Mouse (Mus musculus): ENCODE results near the gene Cfap77.

Cfap77 gene

DNA sequence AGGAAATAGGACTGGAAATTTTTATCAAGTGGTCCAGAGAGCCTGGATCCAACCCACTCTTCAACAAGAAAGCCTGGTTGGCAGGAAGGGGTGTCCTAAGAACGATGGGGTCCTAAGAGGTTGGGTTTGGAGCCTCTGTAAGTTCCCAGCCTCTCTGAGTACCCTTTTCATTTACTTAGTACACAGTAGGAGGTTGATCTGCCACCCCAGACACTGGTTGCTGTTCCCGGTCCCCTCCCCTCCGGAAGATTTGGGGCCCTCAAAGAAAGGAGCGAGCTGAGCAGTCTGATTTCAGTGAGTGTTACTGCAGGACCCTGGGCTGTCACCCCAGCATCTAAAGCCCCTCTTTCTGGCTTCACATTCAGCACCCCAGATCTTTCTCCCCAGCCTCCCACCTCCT is 135.9 kb downstream of the Cfap77 start:
- no peak for DNase-seq

DNA sequence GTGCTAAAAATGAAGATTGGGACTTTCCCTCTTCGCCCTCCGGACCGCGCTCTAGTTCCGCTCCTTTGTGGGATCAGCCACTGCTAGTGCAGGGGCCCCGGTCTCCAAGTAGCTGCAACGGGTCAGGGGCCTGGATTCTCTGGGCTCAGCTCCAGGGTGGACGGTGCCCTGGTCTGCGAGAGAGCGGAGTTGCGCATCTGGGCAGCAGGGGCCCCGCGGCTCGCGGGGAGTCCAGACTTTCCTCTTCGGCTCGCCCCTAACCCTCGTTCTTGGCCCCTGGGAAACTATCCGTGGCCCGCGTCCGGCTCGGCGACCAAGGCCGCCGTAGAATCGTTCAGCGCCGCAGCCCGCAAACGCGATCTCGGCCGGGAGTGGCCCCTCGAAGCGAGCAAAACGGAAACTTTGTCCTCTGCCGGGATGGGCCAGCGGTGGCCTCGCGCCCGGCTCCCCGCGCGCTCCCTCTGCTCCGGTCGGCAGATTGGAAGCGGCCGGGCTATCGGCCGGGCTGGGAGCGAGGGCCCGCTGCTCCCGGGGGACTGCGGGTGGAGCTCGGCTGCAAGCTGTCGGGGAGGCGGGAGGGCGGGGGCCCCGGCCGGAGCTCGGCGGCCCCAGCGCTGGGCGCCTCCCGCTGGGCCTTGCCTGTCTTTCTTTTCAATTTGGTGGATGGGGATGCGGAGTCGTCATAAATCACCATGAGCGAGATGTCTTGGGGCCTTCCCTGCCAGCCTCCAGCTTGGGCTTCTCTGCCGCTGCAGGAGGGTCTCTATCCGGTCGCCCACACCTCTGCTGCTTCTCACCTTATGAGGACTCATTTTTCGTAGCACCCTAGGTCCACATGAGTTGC is 137.1 kb downstream of the Cfap77 start:
- DNase-seq, result no peak

GRCm38 (mm10) chr2:28917156-28917517 is 137.7 kb downstream of the Cfap77 start:
- no peak for DNase-seq

GRCm38 (mm10) chr2:28916513-28916865 is 138.4 kb downstream of the Cfap77 start, which contains the start of gene Barhl1:
Gene Barhl1, minus strand, starts transcription at chr2:28916668.
- DNase-seq, result no peak

GRCm38 (mm10) chr2:28915768-28916512 is 138.9 kb downstream of the Cfap77 start:
- DNase-seq, result peak; percentile 82

DNA sequence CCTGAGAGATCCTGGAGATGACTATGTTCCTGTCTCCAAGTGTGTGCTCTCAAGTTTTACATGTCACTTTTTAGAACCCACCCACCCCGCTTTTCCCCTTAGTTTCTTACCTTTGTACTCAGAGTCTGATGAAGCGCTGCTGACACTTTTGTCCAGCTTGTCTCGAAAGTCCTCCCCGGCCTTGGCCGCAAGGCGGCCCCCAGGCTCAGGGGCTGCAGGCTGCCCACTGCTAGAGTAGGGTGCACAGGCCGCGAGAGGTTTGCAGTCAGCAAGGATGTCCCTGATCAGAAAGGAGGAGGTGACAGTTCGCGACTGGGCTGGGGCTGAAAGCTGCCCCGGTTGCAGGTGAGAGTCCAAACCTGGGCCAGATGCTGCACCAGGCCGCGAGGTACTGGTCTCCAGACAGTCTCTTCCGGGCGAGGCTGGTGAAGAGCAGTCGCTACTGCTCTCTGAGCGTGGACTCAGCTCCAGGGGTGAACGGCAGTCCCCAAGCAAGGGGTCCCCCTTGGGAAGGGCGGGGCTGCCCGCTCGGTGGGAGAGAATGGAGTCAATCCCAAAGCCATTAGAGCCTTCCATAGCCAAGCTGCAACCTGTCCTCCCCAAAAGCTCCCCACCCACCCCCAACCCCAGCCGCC is 139.6 kb downstream of the Cfap77 start:
- DNase-seq, result no peak

DNA sequence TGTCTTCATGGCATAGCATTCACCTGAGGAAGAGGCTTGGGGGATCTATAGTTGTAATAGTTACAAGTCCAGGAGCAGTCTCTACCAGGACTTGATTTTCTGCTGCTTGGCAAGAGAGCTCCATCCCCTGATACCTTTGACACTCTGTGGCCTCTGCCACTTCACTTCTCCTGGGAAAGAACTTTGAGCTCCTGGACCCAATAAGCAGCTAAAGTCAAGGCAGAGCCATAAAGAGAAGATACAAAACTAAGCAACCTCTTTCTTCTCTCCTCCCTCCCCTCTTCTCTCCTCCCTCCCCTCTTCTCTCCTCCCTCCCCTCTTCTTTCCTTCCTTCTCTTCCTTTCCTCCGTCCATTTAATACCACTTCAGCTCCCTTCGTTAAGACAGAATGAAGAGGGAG is 140.7 kb downstream of the Cfap77 start:
- DNase-seq, result no peak

GRCm38 (mm10) chr2:28912961-28913360 is 141.9 kb downstream of the Cfap77 start:
- DNase-seq, result no peak

DNA sequence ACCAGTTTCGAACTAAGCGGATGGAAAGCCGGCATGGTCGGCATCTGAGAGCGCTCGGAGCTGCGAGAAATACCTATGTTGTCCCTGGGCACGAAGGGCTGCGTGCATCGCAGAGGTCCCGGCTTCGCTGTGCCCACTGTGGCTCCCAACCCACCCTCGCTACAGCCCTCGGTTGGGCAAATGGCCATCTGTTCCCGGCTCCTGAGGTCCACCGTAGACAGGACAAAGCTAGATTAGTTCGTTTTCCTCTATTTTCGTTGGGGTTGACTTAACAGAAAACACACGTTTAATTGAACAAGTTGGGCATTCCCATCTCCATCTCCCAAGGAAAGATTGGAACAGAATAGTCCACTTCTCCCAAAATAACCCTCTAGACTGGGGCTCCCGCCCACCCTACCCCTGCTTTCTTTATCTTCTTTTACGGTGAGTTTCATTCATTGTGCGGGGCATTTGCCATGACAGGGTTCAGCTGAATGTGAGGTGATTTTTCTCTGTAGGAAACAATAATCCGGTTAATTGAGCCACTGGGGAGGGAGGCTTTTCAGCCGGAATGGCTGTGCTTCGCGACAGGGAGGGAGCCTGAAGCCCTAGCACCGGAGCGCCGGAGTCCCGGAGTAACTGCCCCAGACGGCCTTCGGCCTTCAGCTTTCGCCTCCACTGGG is 142.7 kb downstream of the Cfap77 start:
- no peak for DNase-seq

DNA sequence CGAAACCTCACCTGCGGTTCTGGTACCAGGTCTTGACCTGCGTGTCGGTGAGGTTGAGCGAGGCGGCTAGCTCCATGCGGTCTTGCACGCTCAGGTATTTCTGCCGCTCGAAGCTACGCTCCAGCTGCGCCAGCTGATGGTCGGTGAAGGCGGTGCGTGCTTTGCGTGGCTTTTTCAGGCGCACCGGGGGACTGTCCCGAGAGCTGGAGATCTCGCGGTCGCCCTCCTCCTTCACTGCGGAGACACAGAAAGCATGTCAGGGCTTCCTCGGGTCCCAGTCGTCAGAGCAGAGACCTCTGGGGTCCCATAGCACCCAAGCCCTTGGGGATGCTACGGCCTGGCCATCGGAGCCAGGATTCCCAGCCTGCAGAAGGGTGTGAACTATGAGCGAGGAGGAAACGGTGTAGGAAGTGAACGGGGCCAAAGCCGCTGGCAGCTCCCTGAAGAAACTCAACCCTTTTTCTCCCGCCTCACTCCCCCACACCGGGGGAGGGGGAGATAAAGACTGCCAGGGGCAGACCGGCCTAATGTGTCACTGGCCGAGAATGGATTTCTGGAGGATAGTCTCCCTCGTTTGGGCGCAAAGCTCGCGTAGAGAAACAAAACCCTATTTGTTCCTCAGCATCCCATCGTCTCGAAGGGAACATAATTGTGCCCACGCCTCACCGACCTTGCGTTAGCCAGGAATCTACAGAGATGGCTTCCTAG is 143.4 kb downstream of the Cfap77 start:
- DNase-seq, result no peak

DNA sequence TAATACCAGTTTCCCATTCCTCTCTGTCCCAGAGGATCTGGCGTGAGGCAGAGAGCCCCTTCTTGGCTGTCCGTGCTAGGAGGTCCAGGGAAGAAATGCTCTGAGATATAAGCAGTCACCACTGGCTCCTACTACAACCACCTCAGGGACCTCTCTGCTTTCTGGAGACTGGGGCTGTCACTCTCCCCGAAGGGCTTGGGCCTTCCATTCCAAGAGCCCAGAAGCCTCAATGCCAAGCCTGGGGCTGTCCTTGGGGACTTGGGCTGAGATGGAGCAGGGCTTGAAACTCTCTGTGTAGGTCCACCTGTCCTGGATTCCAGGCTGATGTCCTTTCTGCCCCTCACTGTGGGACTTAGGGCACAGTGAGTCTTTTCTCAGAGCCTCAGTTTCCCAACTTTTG is 144.0 kb downstream of the Cfap77 start:
- DNase-seq, result no peak

DNA sequence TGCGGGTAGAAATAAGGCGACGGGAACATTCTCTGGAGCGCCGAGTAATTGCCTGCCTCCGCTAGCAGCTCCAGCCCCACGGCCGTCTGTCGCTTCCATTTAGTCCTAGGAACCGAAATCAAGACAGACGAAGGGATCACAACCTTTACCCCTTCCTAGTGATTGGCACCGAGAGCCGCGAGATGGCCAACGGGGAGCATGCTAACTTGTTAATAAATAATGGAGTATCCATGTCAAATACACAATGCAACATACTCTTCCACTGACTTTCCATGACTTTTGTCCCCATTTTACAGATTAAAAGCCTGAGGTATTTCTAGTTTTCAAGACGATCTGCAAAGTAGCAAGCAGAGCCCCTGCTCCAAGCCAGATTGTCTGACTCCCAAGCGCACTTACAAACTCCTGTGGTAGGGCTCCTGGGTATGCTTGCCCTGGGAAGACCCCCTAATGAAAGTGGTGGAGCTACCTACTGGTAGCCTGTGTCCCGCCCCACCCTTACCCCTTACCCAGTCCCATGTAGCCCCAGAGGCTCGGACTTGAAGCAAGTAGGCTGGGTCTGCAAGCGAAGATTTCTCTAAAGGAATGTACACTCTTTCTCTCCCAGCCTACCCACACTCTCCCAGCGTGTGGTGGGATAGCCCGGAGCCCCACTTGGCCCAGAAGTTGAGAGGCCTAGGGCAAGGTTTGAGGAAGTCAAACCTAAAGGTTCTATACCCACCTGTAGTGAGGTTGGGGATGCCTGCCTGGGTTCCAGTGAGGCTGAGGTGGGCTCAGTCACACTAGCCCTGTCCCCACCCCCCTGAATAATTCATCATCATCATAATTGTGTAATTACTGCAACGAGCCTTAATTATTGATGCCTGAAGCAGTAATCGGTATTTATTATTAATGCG is 144.8 kb downstream of the Cfap77 start:
- no peak for DNase-seq

DNA sequence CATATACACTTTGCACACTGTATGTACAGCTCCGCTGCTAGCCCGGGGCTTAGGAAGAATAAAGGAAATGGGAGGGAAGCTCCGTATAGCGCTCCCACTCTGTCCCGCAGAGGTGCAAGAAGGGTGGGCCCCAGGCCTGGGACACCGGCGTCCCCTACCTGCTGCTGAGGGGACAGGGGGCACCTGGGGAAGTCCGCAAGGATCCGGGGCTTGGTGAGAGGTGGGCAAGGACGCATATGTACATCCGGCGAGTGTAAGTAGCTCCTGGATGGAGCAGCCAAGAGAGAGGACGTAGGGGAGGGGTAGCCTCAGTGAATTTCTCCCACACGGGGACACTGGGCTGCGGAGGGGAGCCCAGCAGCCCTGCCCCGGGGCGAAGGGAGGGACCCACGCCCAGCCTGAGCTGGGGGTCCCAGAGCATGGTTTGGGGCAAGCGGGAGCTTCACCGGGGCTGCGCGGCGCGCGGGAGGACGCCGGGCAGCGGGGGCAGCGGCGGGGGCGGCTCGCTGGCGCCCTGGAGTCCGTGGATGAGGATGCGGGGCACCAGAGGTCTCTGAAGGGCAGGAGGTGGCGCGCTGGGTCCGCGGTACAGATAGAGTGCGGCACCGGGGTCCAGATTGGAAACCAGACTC is 145.6 kb downstream of the Cfap77 start:
- DNase-seq, result no peak

DNA sequence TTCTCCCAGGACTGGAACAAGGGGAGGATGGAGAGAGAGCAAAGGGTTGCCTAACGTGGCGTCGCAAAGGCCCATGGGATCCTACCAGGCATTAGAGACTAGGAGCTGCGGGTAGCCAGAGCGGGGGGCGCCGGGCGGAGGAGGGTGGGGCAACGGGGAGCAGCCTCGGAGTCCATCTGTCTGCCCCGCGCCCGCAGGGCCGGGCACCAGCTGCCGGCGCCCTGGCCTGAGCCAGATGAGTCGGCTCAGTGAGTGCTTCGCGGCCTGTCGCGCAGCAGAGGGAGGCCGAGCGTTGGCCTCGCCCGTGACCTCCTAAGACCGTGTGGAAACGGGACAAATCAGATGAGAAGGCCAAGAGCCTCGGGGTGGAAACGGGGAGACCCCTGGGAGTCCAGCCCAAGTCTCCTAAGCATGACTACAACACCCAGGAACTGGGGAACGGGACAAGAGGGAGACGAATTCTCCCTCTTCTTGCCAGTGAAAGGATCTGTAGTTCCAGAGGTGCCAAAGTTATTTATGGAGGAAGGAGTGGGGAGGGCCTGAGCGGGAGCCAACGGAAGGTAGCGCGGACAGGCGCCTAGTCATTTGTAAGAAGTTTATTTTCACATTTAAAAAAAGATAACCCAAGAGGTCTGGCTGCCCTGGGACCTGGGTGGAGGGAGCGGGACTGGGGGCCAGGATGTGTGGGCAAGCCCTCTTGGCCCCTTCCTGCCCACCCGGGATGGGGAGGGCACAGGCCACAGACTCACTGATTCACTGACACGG is 146.3 kb downstream of the Cfap77 start:
- DNase-seq, result no peak

DNA sequence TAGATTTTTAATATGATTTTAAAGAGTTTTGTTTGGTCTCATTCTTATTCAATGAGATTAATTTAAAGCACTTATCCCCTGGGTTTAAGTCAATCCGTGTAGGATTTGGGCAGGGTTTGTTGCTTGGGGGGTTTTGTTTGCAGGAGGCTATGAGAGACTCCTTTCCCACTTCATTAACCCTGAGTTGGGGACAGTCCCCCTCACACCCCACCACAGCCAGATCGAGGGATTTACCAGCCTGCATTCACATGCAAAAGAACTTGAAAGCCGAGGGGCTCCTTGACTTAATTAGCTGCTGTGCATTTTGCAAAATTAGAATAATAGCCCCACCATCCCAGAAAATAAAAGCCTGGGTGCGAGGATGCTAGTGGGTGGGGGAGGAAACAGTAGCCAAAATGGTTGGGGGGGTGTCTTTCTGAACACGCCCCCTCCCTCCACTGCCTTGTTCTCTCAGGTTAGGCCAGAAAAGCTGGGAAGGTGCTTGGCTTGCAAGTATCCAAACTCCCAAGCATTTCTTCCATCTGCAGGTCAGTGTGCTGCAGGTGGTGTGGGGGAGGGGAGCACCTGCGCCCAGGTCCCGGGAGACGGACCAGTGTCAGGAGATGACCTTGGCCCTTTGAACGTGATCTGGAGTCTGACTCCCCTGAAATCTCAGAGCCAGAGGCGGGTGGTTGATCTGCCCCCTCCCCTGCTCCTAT is 147.0 kb downstream of the Cfap77 start:
- no peak for DNase-seq

DNA sequence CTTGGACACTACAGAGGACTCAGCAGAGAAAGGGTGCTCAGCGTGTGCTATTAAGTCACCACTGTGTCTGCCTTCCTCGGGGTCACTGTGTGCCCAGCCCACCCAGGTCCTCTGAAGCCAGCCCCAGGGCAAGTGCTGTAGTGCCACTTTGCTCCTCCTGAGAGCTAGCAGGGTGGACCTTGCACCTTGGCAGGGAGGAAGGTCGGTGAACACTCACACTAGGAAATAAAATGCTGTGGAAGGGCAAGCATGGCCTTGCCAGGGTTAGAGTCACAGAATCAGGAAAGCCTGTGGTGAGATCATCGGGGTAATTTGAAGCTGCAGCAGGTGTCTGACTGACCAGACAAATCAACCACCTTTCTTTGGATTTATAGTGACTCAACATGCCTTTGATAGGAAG is 149.3 kb downstream of the Cfap77 start:
- peak; percentile 40 for DNase-seq

DNA sequence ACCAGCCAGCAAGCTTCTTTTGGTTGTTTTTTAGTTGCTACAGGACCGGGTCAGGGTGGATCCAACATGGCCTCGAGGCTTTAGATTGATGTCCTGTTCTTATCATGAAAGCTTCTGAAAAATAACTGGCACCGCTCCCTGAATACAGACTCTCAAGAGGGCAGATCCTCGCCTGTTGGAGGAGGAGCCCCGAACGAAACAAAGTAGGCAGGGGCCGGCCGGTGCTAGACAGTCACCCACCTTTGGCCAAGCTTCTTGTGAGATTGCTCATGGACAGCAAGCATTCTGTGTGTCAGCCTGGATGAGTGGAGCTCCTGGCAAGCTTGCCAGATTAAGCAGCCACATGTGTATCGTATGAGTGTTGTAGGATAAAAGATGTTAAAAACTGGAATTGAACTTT is 150.1 kb downstream of the Cfap77 start:
- no peak for DNase-seq

DNA sequence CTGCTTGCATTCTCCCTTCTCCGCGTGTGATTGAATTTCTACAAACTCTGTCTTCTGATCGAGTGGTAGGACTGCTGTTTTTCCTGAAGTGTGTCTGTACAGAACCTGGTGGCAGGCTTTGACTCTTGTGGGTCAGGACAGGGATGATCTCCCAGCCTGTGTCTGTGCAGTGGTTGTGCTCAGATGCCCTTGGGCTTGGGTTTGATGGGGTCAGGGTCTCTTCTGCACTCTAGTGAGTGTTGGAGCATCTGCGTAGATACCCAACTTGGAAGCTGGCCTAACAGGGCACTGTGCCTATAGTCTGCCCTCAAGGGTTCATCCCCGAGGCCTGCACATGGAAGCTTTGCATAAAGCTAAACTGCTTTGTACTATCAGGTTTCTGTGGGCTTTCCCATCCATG is 151.0 kb downstream of the Cfap77 start:
- DNase-seq, result no peak

DNA sequence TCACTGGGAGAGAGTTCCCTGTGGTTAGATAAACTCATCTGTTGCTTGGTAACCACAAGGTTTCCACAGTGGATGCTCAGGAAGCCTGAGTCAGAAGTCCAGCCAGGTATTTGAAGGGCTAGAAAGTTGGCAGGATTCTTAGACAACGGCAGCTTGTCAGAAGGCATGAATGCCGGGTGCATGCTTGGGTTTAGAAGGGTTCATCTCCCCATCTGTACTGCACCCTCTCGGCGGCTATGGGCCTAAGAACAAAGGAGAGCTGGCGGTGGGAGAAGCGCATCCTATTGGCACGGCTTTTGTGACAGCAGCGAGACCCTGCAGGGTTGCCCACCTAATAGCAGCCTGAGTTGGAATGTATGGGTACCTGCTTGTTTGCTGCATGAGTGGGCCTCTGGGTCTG is 152.6 kb downstream of the Cfap77 start:
- no peak for DNase-seq
